Mouse (Mus musculus) kidney, postnatal 0 days (tissue): Measurements from ENCODE around the gene Prcd. TPM values are rescaled to one million over a fixed set of nuclear protein-coding genes. Genes with fewer than 3 reads are reported as not detected.

Experiments used
- ATAC-seq: fragments of 200-750 bp; cut with Nextera tagmentation; replicated peaks from 2 replicates; pipeline ENCODE4 v1.8.0; 2017; ENCODE audit warnings: low read depth, moderate number of reproducible peaks, moderate TSS enrichment, moderate library complexity; ENCODE audit not compliant: low FRiP score
- DNase-seq: peaks from one replicate; pipeline ENCODE4 v3.0.0-alpha.2; 2016; ENCODE audit warnings: low spot score
- H3K27ac ChIP-seq: fragments of 300-500 bp; sonication (generic); 2 replicates; pipeline ENCODE4 v1.5.1; 2014; ENCODE audit warnings: mild to moderate bottlenecking
- H3K27me3 ChIP-seq: fragments of 300-500 bp; sonication (generic); 2 replicates; pipeline ENCODE4 v1.6.1; 2014; ENCODE audit warnings: low read length, mixed read lengths; ENCODE audit not compliant: insufficient read depth
- H3K36me3 ChIP-seq: fragments of 300-500 bp; sonication (generic); 2 replicates; pipeline ENCODE4 v1.6.1; 2014; ENCODE audit warnings: low read length, mixed read lengths; ENCODE audit not compliant: insufficient read depth
- H3K4me1 ChIP-seq: fragments of 300-500 bp; sonication (generic); replicated peaks from 2 replicates; pipeline ENCODE4 v1.6.1; 2014; ENCODE audit warnings: antibody characterized with exemption, low read length, mixed read lengths; ENCODE audit not compliant: insufficient read depth
- H3K4me2 ChIP-seq: fragments of 300-500 bp; sonication (generic); 2 replicates; pipeline ENCODE4 v1.6.1; 2014; ENCODE audit warnings: mild to moderate bottlenecking, low read length, moderate library complexity, mixed read lengths
- H3K4me3 ChIP-seq: fragments of 300-500 bp; sonication (generic); replicated peaks from 2 replicates; pipeline ENCODE4 v1.5.1; 2014; ENCODE audit warnings: low read depth, low read length
- H3K9ac ChIP-seq: fragments of 300-500 bp; sonication (generic); 2 replicates; pipeline ENCODE4 v1.6.1; 2014; ENCODE audit warnings: low read depth, low read length
- H3K9me3 ChIP-seq: fragments of 300-500 bp; sonication (generic); replicated peaks from 2 replicates; pipeline ENCODE4 v1.6.1; 2016; ENCODE audit warnings: low read length, inconsistent platforms, mixed read lengths
- CTCF ChIP-seq: IDR thresholded peaks from 2 replicates; pipeline ENCODE4 v1.5.1; 2016; ENCODE audit warnings: antibody characterized with exemption, low read depth, mild to moderate bottlenecking, moderate library complexity
- WGBS: fragments of 180-500 bp; shearing (Covaris S2); extraction: QIAGEN DNeasy Blood & Tissue Kit; methylation state at CpG from one replicate; pipeline ENCODE4 v1.1.7; 2014; 5-methylcytosine and 5-hydroxymethylcytosine counted together
- polyA plus RNA-seq: library from polyadenylated mRNA; unstranded; fragments of >200 nt; fragmentation: Nextera tagmentation; extraction: Ambion mirVana; gene quantifications from 2 replicates; pipeline ENCODE4 v1.2.1, GENCODE M21; 2015

Prcd gene
- polyA plus RNA-seq, 1 experiment from 2014 or later: 1.3 TPM

DNA sequence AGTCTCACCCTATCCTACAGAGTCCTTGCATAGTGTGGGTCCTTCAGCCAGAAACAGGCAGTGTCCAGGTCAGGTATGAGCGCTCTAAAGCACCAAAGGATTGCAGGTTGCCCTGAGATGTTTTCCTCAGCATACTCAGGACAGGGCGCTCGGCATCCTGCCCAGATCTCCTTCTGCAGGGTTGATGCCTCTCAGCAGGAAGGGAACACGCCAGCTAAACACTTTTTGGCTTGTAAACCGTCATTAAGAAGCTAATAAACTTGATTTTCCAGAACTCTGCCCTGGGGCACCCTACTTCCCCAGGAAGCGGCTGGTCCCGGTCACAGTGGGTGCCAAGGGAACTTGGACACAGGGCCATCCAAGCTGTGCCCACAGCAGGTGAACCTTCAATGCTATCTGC, 34.2 kb upstream of the Prcd start:
- DNase-seq (no peak), ATAC-seq (no peak)
- H3K27me3 ChIP-seq: no peaks in the 10 kb centered on the region
- no peak overlapping the region for H3K9ac ChIP-seq
- no peak overlapping the region for H3K4me2 ChIP-seq
- no peaks in the 10 kb centered on the region for H3K9me3 ChIP-seq
- no peak for TF ChIP-seq CTCF
- H3K4me1 ChIP-seq: peaks cover 54% of the 10 kb centered on the region
- H3K36me3 ChIP-seq: no peaks in the 10 kb centered on the region
- H3K4me3 ChIP-seq: no peak overlapping the region
- WGBS: 71% methylated on average over 7 of the region's 7 CpGs
- no peak overlapping the region for H3K27ac ChIP-seq

DNA sequence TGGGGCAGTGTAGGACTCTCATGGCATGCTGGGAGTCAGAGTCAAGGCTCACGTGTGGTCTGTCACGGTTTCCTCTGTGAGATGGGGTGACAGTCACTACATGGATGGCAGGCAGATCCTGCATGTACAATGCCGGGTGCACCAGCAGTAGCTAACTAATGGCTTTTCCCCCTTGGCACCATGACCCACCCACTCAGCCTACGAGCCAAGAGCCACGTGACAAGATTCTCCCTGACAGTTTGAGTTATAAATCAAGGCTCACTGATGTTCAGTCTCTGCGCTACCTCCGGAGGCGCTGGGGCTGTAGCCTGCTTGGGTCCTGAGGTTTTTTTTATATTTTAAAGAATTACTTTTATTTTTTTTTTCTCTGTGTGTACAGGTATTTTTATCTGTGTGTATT, 33.8 kb upstream of the Prcd start:
- 34% methylated on average over 8 of the region's 8 CpGs for WGBS
- Histone ChIP-seq H3K9me3 (no peaks in the 10 kb centered on the region), H3K4me3 (no peak overlapping the region), H3K27ac (no peak overlapping the region), H3K9ac (no peak overlapping the region), H3K36me3 (no peaks in the 10 kb centered on the region), H3K4me2 (no peak overlapping the region), H3K27me3 (no peaks in the 10 kb centered on the region), H3K4me1 (peaks cover 54% of the 10 kb centered on the region)
- ATAC-seq: no peak
- DNase-seq: no peak
- TF ChIP-seq CTCF: no peak

- H3K27me3 ChIP-seq: no peaks in the 10 kb centered on the region
- ATAC-seq: no peak
- H3K36me3 ChIP-seq: no peaks in the 10 kb centered on the region
- no peak for TF ChIP-seq CTCF
- H3K9ac ChIP-seq: no peak overlapping the region
- no peak overlapping the region for H3K4me2 ChIP-seq
- H3K27ac ChIP-seq: no peak overlapping the region
- DNase-seq: no peak
- WGBS: 36% methylated on average over 9 of the region's 9 CpGs
- H3K4me1 ChIP-seq: peaks cover 54% of the 10 kb centered on the region
- no peaks in the 10 kb centered on the region for H3K9me3 ChIP-seq
- H3K4me3 ChIP-seq: no peak overlapping the region
Measured at GRCm38 (mm10) chr11:116620073-116620472, 33.3 kb upstream of the Prcd start.

DNA sequence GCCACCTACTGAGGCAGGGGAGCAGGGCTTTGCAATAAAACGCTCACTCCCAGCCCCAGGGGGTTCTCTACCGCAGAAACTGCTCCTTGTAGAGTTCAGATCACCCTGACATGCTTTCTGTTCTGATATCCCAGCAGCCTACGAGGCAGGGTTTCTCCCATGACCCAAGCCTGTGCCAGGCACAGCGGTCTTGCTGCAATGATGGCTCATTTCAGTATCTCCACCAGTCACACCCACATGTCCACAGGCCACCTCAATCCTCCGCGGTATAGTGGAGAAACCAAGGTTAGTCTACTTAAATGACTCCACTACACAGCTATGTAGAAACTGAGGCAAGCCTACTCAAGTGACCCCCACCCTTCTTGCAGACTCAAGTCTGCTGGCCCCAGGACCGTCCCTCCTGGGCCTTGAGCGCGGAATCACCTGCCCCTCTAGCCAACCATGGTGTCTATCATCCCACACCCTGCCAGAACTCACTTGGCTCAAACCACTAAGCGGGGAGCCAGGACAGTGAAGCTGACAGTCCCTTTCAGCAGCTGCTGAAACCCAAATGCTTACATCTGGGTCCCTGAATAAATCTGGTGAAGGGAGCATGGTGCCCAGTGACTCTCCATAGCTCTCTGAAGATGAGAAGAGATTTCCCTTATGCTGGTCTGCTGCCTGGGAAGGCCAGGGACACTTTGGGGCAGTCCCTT, 32.6 kb upstream of the Prcd start:
- Histone ChIP-seq H3K36me3 (no peaks in the 10 kb centered on the region), H3K9me3 (no peaks in the 10 kb centered on the region), H3K4me3 (no peak overlapping the region), H3K27me3 (no peaks in the 10 kb centered on the region), H3K27ac (peak overlapping the region; percentile 25), H3K9ac (no peak overlapping the region), H3K4me1 (peaks cover 52% of the 10 kb centered on the region), H3K4me2 (peak overlapping the region; percentile 22)
- ATAC-seq (no peak), DNase-seq (no peak)
- no peak for TF ChIP-seq CTCF
- WGBS: 70% methylated on average over 10 of the region's 10 CpGs

DNA sequence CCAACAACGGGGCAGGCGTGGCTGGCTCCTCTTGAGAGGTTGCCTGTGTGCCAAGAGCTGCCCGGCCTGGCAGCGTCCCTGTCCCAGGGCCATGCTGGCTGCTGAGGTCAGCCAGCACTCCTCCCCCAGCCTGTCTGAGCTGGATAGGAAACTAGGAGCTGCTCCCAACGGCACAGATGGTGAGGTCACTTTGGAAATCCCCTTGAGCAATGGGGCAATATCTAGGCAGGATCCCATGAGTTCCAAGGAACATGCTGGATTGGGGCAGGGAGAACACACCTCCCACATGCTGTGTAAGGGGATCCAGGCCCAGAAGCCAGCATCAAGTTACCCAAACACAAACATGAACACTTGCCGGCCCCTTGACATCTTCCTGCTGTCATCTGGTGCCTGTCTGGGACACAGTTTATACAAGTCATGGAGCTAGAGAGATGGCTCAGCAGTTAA, 32.1 kb upstream of the Prcd start:
- H3K9ac ChIP-seq: no peak overlapping the region
- ATAC-seq (peak; percentile 52), DNase-seq (peak; percentile 92)
- 10% methylated on average over 6 of the region's 6 CpGs for WGBS
- TF ChIP-seq CTCF: no peak
- no peaks in the 10 kb centered on the region for H3K27me3 ChIP-seq
- H3K4me3 ChIP-seq: no peak overlapping the region
- H3K4me2 ChIP-seq: peak overlapping the region; percentile 22
- no peaks in the 10 kb centered on the region for H3K9me3 ChIP-seq
- no peaks in the 10 kb centered on the region for H3K36me3 ChIP-seq
- H3K4me1 ChIP-seq: peaks cover 48% of the 10 kb centered on the region
- H3K27ac ChIP-seq: peak overlapping the region; percentile 25

DNA sequence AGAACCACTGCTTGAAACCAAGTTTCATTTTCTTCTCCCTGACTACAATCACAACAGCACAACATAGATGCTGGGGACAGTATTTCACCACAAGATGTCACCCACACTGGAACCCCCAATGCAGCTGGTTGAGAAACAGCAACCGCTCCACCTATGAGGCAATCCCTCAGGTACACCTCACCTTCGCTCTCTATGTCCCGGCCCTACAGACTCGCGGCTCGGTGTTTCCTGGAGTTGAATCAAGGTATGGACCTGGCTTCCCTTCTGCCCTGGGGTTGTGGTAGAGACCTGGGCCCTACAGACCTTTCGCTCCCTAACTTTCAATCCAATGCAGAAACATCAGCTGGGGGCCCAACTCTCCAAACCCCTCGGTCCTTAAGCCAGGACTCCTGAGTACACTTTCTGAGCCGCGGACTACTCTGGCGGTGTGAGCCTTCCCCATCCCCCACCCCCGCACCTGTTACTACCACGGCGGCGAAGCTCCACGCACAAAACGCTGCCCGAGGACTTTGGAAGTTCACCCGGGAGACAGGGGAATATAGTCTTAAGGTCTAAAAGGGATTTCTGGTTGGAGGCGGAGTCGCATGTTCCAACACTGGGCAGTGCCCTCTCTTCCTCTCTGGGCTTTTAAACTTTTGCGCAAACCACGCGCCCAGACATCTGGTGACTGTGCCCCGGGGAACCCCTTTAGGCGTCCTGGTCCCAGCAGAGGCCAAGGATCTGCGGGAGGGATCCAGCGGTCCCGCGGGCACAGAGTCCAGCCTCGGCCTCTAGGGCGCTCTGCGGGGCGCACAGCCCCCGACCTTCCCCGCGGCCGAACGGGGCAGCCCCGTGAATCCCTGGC, 29.8 kb upstream of the Prcd start:
- no peaks in the 10 kb centered on the region for H3K36me3 ChIP-seq
- peak; percentile 22; the same call in 1 of the 2 replicates for ATAC-seq

More for the DNA sequence above, 29.8 kb upstream of the Prcd start:
- Histone ChIP-seq H3K4me1 (peaks cover 41% of the 10 kb centered on the region), H3K4me3 (peak overlapping the region; percentile 81), H3K9ac (peak overlapping the region; percentile 83), H3K9me3 (no peaks in the 10 kb centered on the region), H3K27ac (peak overlapping the region; percentile 64), H3K4me2 (peak overlapping the region; percentile 95), H3K27me3 (no peaks in the 10 kb centered on the region)
- 8% methylated on average over 40 of the region's 40 CpGs for WGBS
- no peak for DNase-seq
- TF ChIP-seq CTCF: no peak; the same call in none of the 2 replicates
